Mouse (Mus musculus) right cerebral cortex, postnatal 14 days (tissue): ENCODE results near the gene Fam187b.
A peak's percentile ranks its signal among the peaks of the same experiment; 100 is the strongest.

Source experiments
- DNase-seq: peaks from one replicate; pipeline ENCODE4 v3.0.0; 2022

Gene Fam187b

DNA sequence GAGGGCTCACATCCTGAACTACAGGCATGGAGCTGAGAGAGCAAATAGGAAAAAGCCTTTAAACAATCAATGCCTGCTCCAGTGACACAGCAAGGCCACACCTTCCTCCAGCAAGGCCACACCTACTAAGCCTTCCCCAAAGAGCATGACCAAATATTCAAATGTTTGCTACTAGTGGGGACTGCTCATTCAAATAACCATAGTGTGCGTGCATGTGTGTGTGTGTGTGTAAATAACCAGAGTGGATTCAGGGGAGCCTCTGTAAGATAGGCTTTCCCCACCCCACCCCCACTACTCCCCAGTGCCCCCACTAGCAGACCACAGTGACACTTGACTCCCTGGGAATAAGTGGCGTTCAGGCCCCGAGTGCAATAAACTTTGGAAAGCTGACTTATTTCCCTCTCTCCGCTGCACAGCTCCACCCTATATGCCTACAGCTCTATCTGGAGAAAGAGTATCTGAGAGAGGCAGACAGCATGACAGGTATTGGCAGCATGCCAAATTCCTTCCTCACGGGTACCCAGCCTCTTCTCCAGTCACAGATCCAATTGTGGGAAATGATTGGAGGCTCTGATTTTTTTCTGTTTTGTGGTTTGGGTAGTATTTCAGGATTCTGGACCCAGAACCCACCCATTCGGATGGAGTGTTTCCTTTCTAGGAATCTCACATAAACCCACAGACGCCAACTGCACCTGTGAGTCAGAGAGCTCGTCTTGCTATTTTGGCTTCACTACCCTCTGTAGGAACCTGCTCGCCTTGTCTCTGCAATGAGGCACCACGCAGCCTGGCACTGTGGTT lies 43.7 kb downstream of the Fam187b start:
- peak; percentile 63 for DNase-seq

DNA sequence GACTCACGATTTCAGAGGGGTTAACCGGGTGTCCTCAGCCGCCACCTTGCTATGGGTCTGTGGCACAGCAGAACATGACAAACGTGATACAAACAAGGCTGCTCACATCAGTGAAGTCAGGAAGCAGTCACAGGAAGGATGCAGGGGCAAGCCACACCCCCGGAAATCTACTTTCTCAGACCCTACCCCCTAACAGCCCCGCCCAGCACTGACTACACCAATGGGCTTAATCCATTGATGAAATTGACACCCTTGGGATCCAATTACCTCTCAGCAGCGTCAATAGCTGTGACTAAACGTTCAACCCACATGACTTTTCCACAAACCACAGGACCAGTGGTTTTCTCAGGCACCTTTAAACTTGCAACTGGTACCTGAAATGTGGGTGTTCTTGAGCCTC lies 55.0 kb downstream of the Fam187b start:
- DNase-seq, result no peak

DNA sequence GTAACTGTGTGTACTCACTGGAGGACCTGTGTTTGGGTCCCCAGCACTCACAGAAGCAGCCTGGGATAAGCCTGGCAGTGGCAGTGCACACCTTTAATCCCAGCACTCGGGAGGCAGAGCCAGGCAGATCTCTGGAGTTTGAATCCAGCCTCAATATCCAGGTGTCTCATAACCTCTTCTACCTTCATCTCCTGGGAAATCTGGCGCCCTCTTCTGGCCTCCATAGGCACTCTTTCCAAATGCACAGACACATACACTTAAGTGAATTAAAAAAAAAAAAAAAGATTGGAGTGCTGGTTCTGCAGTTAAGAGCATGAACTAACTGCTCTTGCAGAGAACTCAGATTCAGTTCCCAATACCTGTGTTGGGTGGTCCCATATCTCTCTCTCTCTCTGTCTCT lies 57.1 kb downstream of the Fam187b start:
- DNase-seq, result no peak

DNA sequence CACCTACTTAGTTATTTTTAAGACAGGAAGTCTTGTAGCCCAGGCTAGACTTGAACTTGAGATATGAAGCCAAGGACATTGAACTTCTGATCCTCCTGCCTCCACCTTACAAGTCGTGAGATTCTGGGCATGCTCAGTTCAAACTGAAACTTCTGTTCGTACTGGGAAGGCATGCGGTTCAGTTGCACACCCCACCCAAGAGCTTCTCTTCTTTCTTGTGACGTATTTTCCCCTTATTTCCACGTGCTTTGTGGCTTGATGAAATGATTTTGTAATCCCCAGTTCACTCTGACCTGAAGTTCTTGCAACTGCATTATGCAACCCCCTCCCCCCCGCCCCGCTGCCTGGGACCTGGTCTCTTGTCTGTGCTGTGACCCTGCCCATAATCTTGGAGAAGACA lies 58.1 kb downstream of the Fam187b start:
- DNase-seq, result no peak

DNA sequence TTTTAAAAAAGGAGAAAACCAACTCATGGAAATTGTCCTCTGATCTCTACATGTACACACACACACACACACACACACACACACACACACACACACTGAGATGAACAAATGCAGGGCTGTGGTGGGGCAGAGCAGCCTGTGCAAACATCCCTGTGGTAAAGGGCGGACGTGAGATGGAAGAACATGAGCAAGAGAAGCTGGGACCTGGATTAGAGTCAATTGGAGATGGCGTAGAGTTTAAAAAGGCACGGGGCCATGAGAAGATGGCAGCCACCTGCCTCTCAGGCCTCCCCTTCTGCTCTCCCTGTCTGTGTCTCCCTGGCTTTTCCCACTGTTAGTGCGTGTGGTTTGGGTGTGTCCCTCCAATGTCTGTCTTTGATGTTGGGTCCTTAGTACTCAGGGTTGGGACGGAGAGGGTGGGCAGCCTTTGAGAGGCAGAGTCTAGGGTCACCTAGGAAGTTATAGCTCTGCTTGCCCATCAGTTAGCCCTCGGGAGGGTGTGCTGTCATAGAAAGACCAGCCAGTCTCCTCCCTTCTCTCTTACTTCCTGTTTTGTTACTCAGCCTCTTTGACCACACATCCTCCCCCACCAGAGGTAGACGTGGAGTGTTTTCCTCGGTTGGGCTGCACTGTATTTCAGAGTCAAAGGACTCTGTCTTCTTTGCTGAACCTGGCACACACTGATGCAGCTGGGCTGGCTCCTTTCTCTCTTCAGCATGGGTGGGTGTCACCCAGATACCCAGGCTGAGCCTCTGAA lies 60.0 kb downstream of the Fam187b start:
- DNase-seq, result no peak

DNA sequence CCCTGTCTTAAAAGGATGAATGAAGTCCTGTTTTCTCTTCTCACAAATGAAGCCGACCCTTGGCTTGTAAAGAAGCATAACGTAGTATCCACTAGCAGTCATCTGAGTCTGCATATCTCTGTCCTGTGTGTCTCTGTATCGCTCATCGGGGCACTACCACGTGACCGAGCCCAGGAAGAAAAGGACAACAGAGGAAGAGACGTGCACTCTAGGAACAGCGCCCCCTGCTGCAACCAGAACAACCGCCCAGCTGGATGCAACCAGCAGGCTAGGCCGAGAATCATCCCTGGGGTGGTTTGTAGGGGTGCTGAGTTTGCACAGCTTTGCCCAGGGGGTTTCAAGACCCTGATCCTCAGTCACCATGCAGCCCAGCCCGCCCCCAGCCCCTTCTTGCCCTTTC lies 61.2 kb downstream of the Fam187b start:
- peak; percentile 44 for DNase-seq

DNA sequence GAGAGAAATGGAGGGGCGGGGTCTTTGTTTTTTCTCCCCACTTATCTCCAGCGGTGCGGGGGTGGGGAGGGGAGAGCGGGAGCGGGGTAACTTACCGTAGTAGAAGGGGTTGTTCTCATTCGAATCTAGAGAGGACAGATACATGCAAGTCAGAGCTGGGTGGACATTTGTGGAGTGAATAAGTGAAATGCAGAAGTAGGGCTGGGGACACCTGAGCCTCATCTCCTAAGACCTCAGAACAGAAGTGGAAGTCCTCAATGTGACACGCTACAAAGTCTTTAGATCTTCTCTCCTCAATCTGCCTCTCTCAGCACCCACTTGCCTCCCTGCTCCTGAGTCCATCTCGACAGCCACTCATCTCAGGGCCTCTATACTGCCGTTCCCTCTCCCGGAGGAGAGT lies 61.7 kb downstream of the Fam187b start:
- DNase-seq, result no peak

DNA sequence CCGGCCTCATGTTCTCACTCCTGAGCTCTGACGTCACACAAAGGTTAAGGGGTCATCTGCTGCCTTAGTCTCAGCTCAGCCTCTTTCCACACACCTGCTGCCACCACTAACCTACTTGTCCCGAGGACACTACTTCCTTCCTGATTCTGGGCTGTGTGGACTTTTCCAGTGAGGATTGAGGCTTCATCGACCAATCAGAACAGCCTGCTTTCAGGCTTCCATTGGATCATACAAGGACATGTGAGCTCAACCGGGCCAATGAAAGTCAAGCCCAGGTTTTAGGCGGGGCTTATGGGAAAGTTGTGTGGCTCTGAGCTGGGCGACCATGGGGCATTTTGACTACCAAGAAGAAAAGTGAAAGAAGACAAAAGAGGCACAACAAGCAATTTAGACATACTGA lies 63.3 kb downstream of the Fam187b start:
- DNase-seq, result no peak

DNA sequence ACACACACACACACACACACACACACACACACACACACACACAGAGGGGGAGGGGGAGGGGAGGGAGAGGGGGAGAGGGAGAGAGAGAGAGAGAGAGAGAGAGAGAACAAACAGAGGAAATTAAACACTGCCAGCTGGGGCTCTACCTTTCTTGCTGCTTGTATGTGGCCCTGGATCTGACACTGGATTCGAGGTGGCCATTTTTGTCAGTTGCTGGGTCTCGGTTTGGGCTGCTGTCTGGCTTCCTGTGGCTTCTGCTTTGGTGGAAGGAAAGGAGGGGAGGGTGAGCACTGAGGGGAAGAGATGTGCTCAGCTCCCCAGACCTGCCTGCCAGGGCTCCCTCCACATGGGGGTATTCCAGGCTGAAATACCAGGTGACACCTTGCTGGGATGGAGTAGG lies 64.1 kb downstream of the Fam187b start:
- no peak for DNase-seq

DNA sequence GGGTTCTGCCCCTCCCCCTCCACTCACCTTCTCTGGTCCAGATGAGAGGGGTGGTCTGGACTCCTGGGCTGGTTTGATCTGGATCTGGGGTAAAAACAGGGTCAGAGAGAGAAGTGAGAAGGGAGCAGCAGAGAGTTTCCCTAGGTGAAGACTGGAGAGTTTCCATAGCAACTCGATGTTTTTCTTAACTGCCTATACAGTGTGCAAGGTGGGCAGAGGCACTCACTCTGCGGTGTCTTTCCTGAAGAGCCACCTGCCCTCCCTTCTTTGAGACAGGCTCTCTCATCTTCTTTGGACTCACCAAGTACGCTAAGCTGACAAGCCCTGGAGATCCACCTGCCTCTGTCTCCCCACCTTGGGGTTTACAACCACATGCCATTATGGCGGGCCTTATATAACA lies 65.4 kb downstream of the Fam187b start:
- no peak for DNase-seq
